In genomic region chr9:112182738-112183137, GRCm38 (mm10) we compare ENCODE assay signal across 15 mouse cellular contexts. TPM values are rescaled to one million over a fixed set of nuclear protein-coding genes. Genes with fewer than 3 reads are reported as not detected.
"Had no signal": no experiment of that assay in that cellular context is flagged by ENCODE, and none has a peak within 500 bp of the region (broad histone marks: within the 10 kb centered on the region; RNA-seq: fewer than 3 reads in every experiment).

No protein-coding gene starts in this region.

- DNase-seq: kidney, adult 8-10 months; kidney, postnatal 10 days; kidney, postnatal 4 days; lung, embryonic 14.5 days; lung, postnatal 10 days; lung, postnatal 4 days; thymus, postnatal 4 days had no signal

- ATAC-seq: inflammation-experienced regulatory T-cells, adult 6 months; intestine, postnatal 0 days; midbrain, embryonic 15.5 days had no signal

- H3K4me3 ChIP-seq: limb, embryonic 12.5 days; megakaryocyte, embryonic 14.5 days; midbrain, embryonic 15.5 days; neural tube, embryonic 12.5 days had no signal

- H3K27ac ChIP-seq: limb, embryonic 12.5 days; midbrain, embryonic 15.5 days; neural tube, embryonic 12.5 days; stomach, postnatal 0 days had no signal

RNA-seq across cellular contexts. Expression of gene Arpp21, which starts 53.0 kb away (rescaled TPM):
- total RNA-seq: monocyte, adult 5-6 weeks had no signal
